Mouse (Mus musculus) stomach, embryonic 14.5 days (tissue): Measurements from ENCODE around the gene Aif1. TPM values are rescaled to one million over a fixed set of nuclear protein-coding genes. Genes with fewer than 3 reads are reported as not detected.

Source experiments
- ATAC-seq: fragments of 200-750 bp; cut with Nextera tagmentation; 2 replicates; pipeline ENCODE4 v1.8.0; 2017; ENCODE audit warnings: low read depth, moderate TSS enrichment; ENCODE audit not compliant: insufficient number of reproducible peaks, insufficient read depth, low FRiP score
- H3K27ac ChIP-seq: fragments of 300-500 bp; sonication (generic); 2 replicates; pipeline ENCODE4 v1.5.1; 2014; ENCODE audit warnings: mild to moderate bottlenecking, low read length, moderate library complexity, mixed read lengths
- H3K27me3 ChIP-seq: fragments of 300-500 bp; sonication (generic); 2 replicates; pipeline ENCODE4 v1.6.1; 2014; ENCODE audit warnings: low read length, control low read depth, mixed read lengths; ENCODE audit not compliant: control insufficient read depth, insufficient read depth
- H3K36me3 ChIP-seq: fragments of 300-500 bp; sonication (generic); 2 replicates; pipeline ENCODE4 v1.6.1; 2014; ENCODE audit warnings: mild to moderate bottlenecking, control low read depth, low read length, moderate library complexity, mixed read lengths; ENCODE audit not compliant: control insufficient read depth, insufficient read depth
- H3K4me1 ChIP-seq: fragments of 300-500 bp; sonication (generic); 2 replicates; pipeline ENCODE4 v1.6.1; 2014; ENCODE audit warnings: low read length, control low read depth, mixed read lengths; ENCODE audit not compliant: control insufficient read depth, insufficient read depth
- H3K4me2 ChIP-seq: fragments of 300-500 bp; sonication (generic); replicated peaks from 2 replicates; pipeline ENCODE4 v1.6.1; 2014; ENCODE audit warnings: low read depth, low read length, control low read depth
- H3K4me3 ChIP-seq: fragments of 300-500 bp; sonication (generic); 2 replicates; pipeline ENCODE4 v1.5.1; 2014; ENCODE audit warnings: low read depth, low read length, control low read depth
- H3K9ac ChIP-seq: fragments of 300-500 bp; sonication (generic); replicated peaks from 2 replicates; pipeline ENCODE4 v1.6.1; 2014; ENCODE audit warnings: low read depth, mild to moderate bottlenecking, control low read depth, low read length, moderate library complexity, mixed read lengths
- H3K9me3 ChIP-seq: fragments of 300-500 bp; sonication (generic); 2 replicates; pipeline ENCODE4 v1.6.1; 2016; ENCODE audit warnings: low read depth, low read length, control low read depth; ENCODE audit not compliant: control insufficient read depth
- WGBS: fragments of 180-500 bp; shearing (Covaris S2); extraction: QIAGEN DNeasy Blood & Tissue Kit; methylation state at CpG from one replicate; pipeline ENCODE4 v1.1.7; 2014; 5-methylcytosine and 5-hydroxymethylcytosine counted together
- polyA plus RNA-seq: library from polyadenylated mRNA; unstranded; fragments of >200 nt; fragmentation: Nextera tagmentation; extraction: Ambion mirVana; gene quantifications from 2 replicates; pipeline ENCODE4 v1.2.1, GENCODE M21; 2014

The Aif1 gene
- polyA plus RNA-seq, 1 experiment from 2014 or later, result 19.6 TPM

DNA sequence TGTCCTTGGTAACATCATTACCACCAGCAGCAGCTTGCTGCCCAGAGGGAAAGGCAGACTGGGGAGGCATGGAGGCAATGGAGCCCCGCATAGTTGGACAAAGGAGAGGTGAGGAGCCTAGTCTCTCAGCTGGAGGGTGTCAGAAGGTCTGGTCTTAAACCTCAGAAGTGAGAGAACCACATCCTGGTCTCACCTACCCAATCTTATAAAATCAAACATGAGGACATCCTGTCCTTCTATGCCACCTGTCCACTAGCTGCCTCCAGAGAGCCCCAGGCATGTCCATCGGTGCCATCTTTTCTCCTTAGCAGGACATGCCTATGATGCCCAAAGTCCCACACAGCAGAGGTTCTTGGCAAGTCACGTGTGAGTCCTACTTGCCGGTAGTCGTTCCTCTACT, 4.2 kb upstream of the Aif1 start:
- no peaks in the 10 kb centered on the region for H3K36me3 ChIP-seq
- no peak overlapping the region for H3K4me2 ChIP-seq
- H3K9ac ChIP-seq, result no peak overlapping the region
- no peaks in the 10 kb centered on the region for H3K4me1 ChIP-seq
- H3K27me3 ChIP-seq, result no peaks in the 10 kb centered on the region
- no peak overlapping the region for H3K27ac ChIP-seq
- H3K9me3 ChIP-seq, result no peaks in the 10 kb centered on the region
- 87% methylated on average over 5 of the region's 5 CpGs for WGBS
- no peak overlapping the region for H3K4me3 ChIP-seq
- no peak for ATAC-seq

DNA sequence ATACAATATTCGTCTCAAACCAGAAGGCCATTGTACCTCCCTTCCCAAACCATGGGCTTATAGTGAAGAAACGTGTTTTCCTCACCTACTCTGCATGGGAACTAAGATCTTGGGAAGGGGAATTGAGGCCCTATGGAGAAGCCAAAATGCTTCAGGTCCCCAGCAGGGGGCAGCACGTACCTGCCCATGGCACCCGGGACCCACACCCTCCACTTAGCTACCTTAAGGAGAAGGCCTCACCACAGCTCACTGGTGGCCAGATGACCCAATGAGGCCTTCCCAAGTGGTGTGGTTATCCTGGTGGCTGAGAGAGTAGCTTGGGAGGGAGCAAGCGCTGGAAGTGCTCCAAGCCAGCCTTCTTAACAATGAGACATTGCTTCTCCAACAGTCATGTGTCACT, 2.7 kb upstream of the Aif1 start:
- H3K27ac ChIP-seq, result no peak overlapping the region
- H3K4me3 ChIP-seq, result no peak overlapping the region
- H3K27me3 ChIP-seq, result no peaks in the 10 kb centered on the region
- 14% methylated on average over 5 of the region's 5 CpGs for WGBS
- peak; percentile 79 for ATAC-seq
- H3K9ac ChIP-seq, result no peak overlapping the region
- no peak overlapping the region for H3K4me2 ChIP-seq
- H3K9me3 ChIP-seq, result no peaks in the 10 kb centered on the region
- no peaks in the 10 kb centered on the region for H3K36me3 ChIP-seq
- H3K4me1 ChIP-seq, result no peaks in the 10 kb centered on the region

DNA sequence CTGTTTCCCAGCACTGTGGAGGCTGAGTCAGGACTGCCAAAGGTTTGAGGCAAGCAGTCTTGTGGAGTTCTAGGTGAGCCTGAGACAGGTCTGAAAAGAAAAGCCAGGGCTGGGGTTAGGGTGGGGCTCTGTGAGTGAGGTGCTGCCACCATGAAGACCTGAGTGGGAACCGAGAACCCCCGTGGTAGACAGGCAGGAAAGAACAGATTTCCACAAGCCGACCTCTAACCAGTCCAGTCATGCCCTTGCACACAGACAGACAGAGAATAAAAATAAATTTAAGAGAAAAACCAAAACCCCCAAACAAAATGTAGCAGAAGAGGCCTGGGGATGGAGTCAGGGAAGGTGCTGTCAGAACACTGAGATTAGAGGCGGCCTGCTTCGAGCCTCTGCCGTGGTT, 486 bp downstream of the Aif1 start:
- Histone ChIP-seq H3K4me1 (no peaks in the 10 kb centered on the region), H3K27me3 (no peaks in the 10 kb centered on the region), H3K4me3 (no peak overlapping the region), H3K4me2 (no peak overlapping the region), H3K9ac (no peak overlapping the region), H3K36me3 (no peaks in the 10 kb centered on the region), H3K9me3 (no peaks in the 10 kb centered on the region), H3K27ac (no peak overlapping the region)
- 67% methylated on average over 6 of the region's 6 CpGs for WGBS
- no peak for ATAC-seq

DNA sequence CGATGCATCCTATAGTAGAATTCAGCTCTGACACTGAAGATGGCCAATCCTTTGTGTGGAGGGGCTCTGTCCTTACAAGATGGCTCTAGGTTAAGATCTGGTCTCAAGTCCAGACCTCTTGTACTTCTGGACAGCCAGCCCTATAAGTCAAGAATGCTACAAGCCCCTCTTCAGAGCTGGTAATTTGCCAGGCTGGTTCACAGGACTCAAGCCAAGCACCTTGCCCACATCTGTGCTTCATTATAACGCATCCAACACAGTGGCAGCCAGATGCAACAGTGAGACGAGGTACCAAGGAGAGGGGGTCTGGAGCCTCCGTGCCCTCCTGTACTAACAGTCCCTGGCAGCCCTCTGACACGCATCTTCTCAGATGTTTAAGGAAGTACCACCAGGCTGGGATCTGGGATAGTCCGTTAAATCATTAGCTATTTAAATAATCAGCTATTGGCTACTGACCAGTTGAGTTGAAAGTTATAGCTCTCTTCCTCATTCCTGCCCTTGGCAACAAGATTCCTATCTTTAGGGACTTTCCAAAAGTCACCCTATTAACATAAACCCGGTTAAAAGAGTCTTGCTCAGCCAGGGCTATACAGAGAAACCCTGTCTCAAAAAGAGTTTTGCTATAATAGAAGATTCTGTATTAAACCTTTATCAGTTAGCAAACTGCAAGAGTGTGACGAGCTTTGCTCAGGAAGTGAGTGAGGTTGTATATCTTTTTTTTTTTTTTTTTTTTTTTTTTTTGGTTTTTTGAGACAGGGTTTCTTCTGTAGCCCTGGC, 1.5 kb downstream of the Aif1 start:
- no peak overlapping the region for H3K4me2 ChIP-seq
- 69% methylated on average over 8 of the region's 8 CpGs for WGBS
- no peaks in the 10 kb centered on the region for H3K4me1 ChIP-seq
- H3K27ac ChIP-seq, result no peak overlapping the region
- no peak overlapping the region for H3K9ac ChIP-seq
- no peaks in the 10 kb centered on the region for H3K9me3 ChIP-seq
- H3K4me3 ChIP-seq, result no peak overlapping the region
- no peaks in the 10 kb centered on the region for H3K36me3 ChIP-seq
- no peaks in the 10 kb centered on the region for H3K27me3 ChIP-seq
- no peak for ATAC-seq

DNA sequence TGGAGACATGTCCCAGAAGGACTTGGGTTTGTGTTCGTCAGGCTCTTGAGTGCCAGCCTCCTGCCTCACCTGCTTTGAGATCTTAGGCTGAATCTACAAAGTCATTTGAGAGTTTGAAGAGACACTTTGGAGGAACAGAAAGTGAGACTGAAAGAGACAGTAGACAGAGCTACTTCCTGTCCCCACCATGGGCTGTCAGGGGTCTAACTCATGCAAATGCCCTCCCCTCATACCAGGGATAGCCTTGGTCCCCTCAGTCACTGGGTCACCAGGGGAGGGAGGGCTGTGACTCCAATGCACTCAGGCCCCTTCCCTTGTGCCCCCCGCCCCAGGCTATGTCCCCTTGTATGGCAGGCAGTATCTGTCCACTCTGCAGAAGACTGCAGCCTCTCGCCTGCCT, 2.5 kb downstream of the Aif1 start:
- Histone ChIP-seq H3K4me2 (no peak overlapping the region), H3K9ac (no peak overlapping the region), H3K4me1 (no peaks in the 10 kb centered on the region), H3K4me3 (no peak overlapping the region), H3K27ac (0 out of 2 replicates have a peak overlapping the region, but pooled peaks have one; percentile 10), H3K36me3 (no peaks in the 10 kb centered on the region), H3K9me3 (no peaks in the 10 kb centered on the region), H3K27me3 (no peaks in the 10 kb centered on the region)
- WGBS, result 86% methylated on average over 3 of the region's 3 CpGs
- ATAC-seq, result no peak

DNA sequence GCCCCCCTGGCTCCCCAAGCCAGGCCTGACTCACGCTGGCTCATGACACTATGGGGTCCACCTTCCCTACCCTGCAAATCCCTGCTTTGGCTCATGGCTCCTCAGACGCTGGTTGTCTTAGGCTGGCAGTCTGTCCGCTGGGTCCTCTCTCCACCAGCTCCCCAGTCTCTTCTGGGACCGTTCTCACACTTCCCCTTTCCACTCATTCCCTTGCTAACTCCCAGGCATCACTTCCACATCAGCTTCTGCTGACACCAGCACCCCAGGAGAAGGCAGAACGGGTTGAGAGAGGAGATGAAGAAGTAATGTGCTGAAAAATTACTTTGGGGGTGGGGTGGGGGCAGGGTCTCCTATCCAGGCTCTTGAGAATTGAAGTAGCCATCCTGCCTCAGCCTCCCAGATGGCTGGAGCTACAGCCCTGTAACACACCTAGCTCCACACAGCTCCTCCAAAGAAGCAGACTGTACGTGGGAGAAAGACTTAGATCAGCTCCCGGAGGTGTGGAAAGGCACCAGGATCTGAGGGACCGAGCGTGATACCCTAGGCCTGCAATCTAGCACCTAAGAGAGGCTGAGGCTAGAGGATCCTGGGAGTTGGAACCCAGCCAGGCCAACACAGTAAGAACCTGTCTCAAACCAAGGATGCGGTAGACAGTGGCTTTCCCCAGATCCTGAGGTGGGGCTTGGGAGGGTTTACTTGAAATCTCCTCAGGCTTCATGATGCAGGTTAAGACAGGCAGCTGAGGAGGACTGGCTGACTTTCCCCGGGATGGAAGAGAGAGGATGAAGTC, 3.2 kb downstream of the Aif1 start:
- no peaks in the 10 kb centered on the region for H3K36me3 ChIP-seq
- H3K4me1 ChIP-seq, result no peaks in the 10 kb centered on the region
- H3K9me3 ChIP-seq, result no peaks in the 10 kb centered on the region
- no peaks in the 10 kb centered on the region for H3K27me3 ChIP-seq
- H3K9ac ChIP-seq, result no peak overlapping the region
- H3K27ac ChIP-seq, result no peak overlapping the region
- no peak overlapping the region for H3K4me3 ChIP-seq
- 67% methylated on average over 11 of the region's 11 CpGs for WGBS
- no peak for ATAC-seq
- no peak overlapping the region for H3K4me2 ChIP-seq

DNA sequence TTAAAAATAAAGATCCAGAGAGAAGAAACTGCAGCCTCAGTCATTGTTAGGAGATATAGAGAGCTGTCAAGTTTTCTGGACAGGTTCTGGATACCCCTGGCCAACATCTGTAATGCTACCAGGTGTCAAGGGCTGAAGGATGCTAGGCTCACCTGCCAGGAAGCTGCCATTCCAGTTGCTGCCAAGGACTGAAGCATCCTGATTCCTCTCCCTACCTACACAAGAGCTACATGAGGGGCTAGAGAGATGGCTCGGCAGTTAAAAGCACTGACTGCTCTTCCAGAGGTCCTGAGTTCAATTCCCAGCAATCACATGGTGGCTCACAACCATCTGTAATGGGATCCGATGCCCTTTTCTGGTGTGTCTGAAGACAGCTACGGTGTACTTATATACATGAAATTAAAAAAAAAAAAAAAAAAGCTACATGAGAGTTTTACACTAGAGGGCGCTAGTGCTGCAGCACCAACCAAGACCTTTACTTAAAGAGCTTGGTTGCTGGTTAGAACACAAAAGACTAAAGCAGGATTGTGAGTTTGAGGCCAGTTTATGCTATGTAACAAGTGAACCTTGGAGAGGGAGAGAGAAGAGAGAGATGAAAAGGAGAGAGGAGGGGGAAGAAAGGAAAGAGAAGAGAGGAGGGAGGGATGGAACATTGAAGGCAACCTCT, 7.2 kb downstream of the Aif1 start:
- H3K36me3 ChIP-seq, result no peaks in the 10 kb centered on the region
- no peak overlapping the region for H3K4me2 ChIP-seq
- H3K9me3 ChIP-seq, result no peaks in the 10 kb centered on the region
- no peaks in the 10 kb centered on the region for H3K27me3 ChIP-seq
- no peak for ATAC-seq
- H3K9ac ChIP-seq, result no peak overlapping the region
- no peak overlapping the region for H3K27ac ChIP-seq
- H3K4me3 ChIP-seq, result no peak overlapping the region
- 14% methylated on average over 4 of the region's 4 CpGs for WGBS
- 0 out of 2 replicates have a peak, but pooled peaks cover 6% of the 10 kb centered on the region for H3K4me1 ChIP-seq

DNA sequence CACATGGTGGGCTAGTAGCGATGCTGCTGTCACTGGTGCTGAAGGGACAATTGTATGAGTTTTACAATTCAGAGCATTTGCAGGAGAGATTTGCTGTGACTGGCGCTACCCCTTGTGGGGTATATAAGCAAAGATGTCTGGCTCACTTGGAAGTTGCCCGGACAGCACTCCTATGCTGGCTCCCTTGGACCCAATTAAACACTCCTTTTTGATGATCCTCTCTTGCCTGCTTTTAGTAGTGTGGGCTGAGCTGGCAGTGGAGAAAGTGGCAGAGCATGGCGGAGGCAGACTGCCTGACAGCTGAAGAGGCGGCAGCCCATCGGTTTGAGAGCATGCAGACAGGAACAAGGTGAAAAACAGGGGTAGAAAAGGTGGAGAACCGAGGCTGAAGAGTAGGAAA, 8.1 kb downstream of the Aif1 start:
- Histone ChIP-seq H3K27me3 (no peaks in the 10 kb centered on the region), H3K36me3 (no peaks in the 10 kb centered on the region), H3K9ac (no peak overlapping the region), H3K4me2 (no peak overlapping the region), H3K9me3 (no peaks in the 10 kb centered on the region), H3K4me1 (peaks cover 8% of the 10 kb centered on the region; the same call in 1 of the 2 replicates), H3K27ac (no peak overlapping the region), H3K4me3 (no peak overlapping the region)
- no peak for ATAC-seq
- 84% methylated on average over 7 of the region's 7 CpGs for WGBS
